Mouse (Mus musculus): ENCODE measurements around the gene Abi2. TPM values are rescaled to one million over a fixed set of nuclear protein-coding genes. Genes with fewer than 3 reads are reported as not detected.
"Not testable (repeated sequence)": the region's sequence is repeated elsewhere in the genome, so short reads cannot be mapped to it uniquely, and the experiment has no call there.

The Abi2 gene
- polyA plus RNA-seq, 1 experiment from 2014 or later = 50.6 TPM

DNA sequence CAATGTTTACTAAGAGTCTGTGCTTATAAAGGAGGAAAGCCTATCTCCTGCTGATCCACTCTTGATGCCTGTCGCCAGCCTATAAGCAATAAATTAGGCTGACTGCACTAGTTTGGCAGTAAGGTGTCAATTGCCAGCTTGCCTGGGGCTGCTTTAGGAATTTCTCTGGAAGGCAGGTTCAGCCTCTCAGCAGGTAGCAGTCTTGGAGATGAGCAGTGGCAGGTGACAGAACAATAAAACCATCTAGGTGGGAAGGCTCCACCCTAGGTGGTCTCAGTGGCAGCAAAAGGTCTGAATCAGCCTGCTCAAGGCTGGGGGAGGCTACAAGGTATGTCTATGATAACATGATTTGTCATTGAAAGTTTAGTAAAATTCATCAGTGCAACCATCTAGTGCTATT is 23.1 kb downstream of the Abi2 start:
- 13% methylated on average over 1 of the region's 1 CpGs for WGBS
- peaks cover 5% of the 10 kb centered on the region; the same call in 1 of the 2 replicates for H3K4me1 ChIP-seq

GRCm38 (mm10) chr1:60441438-60441837 is 32.0 kb downstream of the Abi2 start:
- H3K4me3 ChIP-seq; DNase-seq (ENCODE audit: extremely low spot score, low spot score); H3K27ac ChIP-seq; H3K9me3 ChIP-seq; H3K27me3 ChIP-seq (ENCODE audit: poor library complexity, severe bottlenecking); H3K4me1 ChIP-seq: not testable (repeated sequence)
- peaks cover 52% of the 10 kb centered on the region for H3K36me3 ChIP-seq (replicated peaks)
- WGBS = 81% methylated on average over 5 of the region's 5 CpGs

More for the DNA sequence above, 23.1 kb downstream of the Abi2 start:
- Histone ChIP-seq H3K4me3 (no peak overlapping the region), H3K27ac (no peak overlapping the region), H3K9me3 (no peaks in the 10 kb centered on the region; the same call in 1 of the 2 replicates), H3K27me3 (ENCODE audit: poor library complexity, severe bottlenecking) (no peaks in the 10 kb centered on the region), H3K36me3 (replicated peaks) (peaks cover 24% of the 10 kb centered on the region)
- no peak for DNase-seq (ENCODE audit: extremely low spot score, low spot score)

GRCm38 (mm10) chr1:60447067-60447466 is 37.6 kb downstream of the Abi2 start:
- no peak overlapping the region for H3K4me3 ChIP-seq
- no peaks in the 10 kb centered on the region for H3K9me3 ChIP-seq
- WGBS = 90% methylated on average over 12 of the region's 12 CpGs
- no peak overlapping the region for H3K27ac ChIP-seq
- peaks cover 48% of the 10 kb centered on the region for H3K36me3 ChIP-seq (replicated peaks)
- no peaks in the 10 kb centered on the region for H3K27me3 ChIP-seq (ENCODE audit: poor library complexity, severe bottlenecking)
- no peaks in the 10 kb centered on the region for H3K4me1 ChIP-seq
- DNase-seq (ENCODE audit: extremely low spot score, low spot score) = no peak

DNA sequence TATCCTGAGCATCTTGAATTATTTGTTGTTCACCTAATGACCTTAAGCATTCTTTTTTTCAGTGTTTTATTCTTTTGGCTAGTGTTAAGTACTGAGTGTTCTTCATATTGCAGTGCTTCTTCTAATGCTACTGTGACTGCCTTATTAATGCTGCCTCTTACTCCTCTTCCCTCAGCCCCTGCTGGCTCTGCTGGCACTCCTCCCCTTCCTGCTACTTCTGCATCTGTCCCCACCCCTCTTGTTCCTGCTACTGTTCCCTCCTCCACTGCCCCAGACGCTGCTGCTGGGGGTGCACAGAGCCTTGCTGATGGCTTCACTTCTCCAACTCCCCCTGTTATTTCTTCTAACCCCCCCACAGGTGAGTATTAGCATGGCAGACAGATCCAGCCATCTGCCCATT is 40.5 kb downstream of the Abi2 start:
- no peak overlapping the region for H3K4me3 ChIP-seq
- H3K27ac ChIP-seq = no peak overlapping the region
- 57% methylated on average over 1 of the region's 1 CpGs for WGBS
- no peaks in the 10 kb centered on the region for H3K9me3 ChIP-seq
- no peak for DNase-seq (ENCODE audit: extremely low spot score, low spot score)
- no peaks in the 10 kb centered on the region for H3K4me1 ChIP-seq
- peaks cover 68% of the 10 kb centered on the region for H3K36me3 ChIP-seq (replicated peaks)
- H3K27me3 ChIP-seq (ENCODE audit: poor library complexity, severe bottlenecking) = no peaks in the 10 kb centered on the region

- H3K9me3 ChIP-seq = no peaks in the 10 kb centered on the region
- no peak overlapping the region for H3K4me3 ChIP-seq
- H3K36me3 ChIP-seq (replicated peaks) = peaks cover 65% of the 10 kb centered on the region
- DNase-seq (ENCODE audit: extremely low spot score, low spot score) = no peak
- H3K27ac ChIP-seq = no peak overlapping the region
- H3K27me3 ChIP-seq (ENCODE audit: poor library complexity, severe bottlenecking) = no peaks in the 10 kb centered on the region
- WGBS = 91% methylated on average over 1 of the region's 1 CpGs
- no peaks in the 10 kb centered on the region for H3K4me1 ChIP-seq
Measured at GRCm38 (mm10) chr1:60460623-60461022, 51.2 kb downstream of the Abi2 start.

- Histone ChIP-seq H3K4me3 (no peak overlapping the region), H3K9me3 (no peaks in the 10 kb centered on the region), H3K36me3 (replicated peaks) (peaks cover 63% of the 10 kb centered on the region), H3K4me1 (no peaks in the 10 kb centered on the region), H3K27ac (no peak overlapping the region), H3K27me3 (ENCODE audit: poor library complexity, severe bottlenecking) (no peaks in the 10 kb centered on the region)
- WGBS = 87% methylated on average over 2 of the region's 2 CpGs
- DNase-seq (ENCODE audit: extremely low spot score, low spot score) = no peak
Measured at GRCm38 (mm10) chr1:60469491-60469890, 60.1 kb downstream of the Abi2 start.

GRCm38 (mm10) chr1:60470541-60470940 is 61.1 kb downstream of the Abi2 start:
- Histone ChIP-seq H3K27me3 (ENCODE audit: poor library complexity, severe bottlenecking) (no peaks in the 10 kb centered on the region), H3K4me3 (no peak overlapping the region), H3K27ac (no peak overlapping the region), H3K4me1 (no peaks in the 10 kb centered on the region), H3K36me3 (replicated peaks) (peaks cover 57% of the 10 kb centered on the region), H3K9me3 (no peaks in the 10 kb centered on the region)
- DNase-seq (ENCODE audit: extremely low spot score, low spot score) = no peak
- 93% methylated on average over 7 of the region's 7 CpGs for WGBS

DNA sequence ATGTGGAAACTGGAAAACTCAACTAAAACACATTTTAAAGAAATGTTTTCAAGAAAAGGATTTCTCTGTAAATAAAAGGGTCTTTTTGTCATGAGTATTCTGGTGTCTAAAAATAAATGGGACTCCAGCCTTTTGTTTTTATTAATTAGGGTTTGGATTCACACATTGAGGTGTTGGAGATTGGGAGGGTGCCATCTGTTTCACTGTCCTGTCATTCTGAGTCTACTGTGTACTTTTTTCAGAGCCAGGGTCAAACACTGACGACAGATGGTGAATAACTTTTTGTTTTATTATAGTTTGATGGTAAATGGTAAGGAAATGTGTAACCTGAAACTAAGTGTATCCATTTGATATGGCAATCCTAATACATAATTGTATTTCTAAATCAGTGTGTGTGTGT is 72.1 kb downstream of the Abi2 start:
- Histone ChIP-seq H3K9me3 (no peaks in the 10 kb centered on the region), H3K36me3 (replicated peaks) (peaks cover 48% of the 10 kb centered on the region), H3K27me3 (ENCODE audit: poor library complexity, severe bottlenecking) (no peaks in the 10 kb centered on the region), H3K4me3 (no peak overlapping the region), H3K27ac (no peak overlapping the region), H3K4me1 (no peaks in the 10 kb centered on the region)
- DNase-seq (ENCODE audit: extremely low spot score, low spot score) = no peak
- WGBS = 73% methylated on average over 1 of the region's 1 CpGs

DNA sequence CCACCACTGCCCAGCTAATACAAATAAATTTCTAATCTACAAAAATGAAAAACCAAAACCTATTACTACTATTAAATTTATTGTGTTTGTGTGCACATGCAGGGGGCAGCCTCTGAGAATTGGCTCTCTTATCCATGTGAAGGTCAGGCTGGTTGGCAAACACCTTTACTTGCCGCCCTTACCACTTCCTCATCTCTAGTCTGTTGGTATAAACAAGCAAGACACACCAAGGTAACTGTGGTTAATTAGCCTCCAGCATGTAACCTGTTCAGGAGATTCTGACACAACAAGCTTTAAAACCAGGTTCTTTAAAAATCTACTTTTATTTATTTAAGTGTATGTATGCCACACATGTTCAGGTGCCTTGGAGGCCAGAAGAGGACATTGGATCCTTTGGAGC is 73.5 kb downstream of the Abi2 start:
- WGBS = 96% methylated on average over 1 of the region's 1 CpGs
- no peaks in the 10 kb centered on the region for H3K4me1 ChIP-seq
- H3K36me3 ChIP-seq (replicated peaks) = peaks cover 48% of the 10 kb centered on the region

DNA sequence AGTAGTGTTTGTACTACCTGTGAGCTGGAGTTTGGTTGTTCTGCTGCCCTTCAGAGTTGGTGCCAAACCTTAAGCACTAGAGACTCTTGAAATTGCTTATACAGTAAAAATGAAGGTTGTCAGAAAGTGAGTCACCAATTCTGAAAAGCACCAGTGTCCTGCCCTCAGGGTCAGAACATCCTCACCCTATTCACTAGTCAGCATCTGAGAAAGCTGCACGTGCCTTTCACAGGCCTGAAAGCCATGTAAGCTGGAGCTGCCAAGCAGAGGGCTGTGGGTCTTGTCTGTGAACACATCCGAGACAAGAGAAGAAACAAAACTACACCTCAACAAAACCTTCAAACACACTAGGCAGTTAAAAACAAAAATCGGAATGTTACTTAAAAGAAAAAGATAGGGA is 76.2 kb downstream of the Abi2 start:
- WGBS = 79% methylated on average over 3 of the region's 3 CpGs
- Histone ChIP-seq H3K4me3 (no peak overlapping the region), H3K27me3 (ENCODE audit: poor library complexity, severe bottlenecking) (no peaks in the 10 kb centered on the region), H3K36me3 (replicated peaks) (peaks cover 54% of the 10 kb centered on the region), H3K4me1 (no peaks in the 10 kb centered on the region), H3K9me3 (no peaks in the 10 kb centered on the region), H3K27ac (no peak overlapping the region)
- DNase-seq (ENCODE audit: extremely low spot score, low spot score) = no peak

More for the DNA sequence above, 73.5 kb downstream of the Abi2 start:
- no peaks in the 10 kb centered on the region for H3K27me3 ChIP-seq (ENCODE audit: poor library complexity, severe bottlenecking)
- H3K27ac ChIP-seq = no peak overlapping the region
- no peak for DNase-seq (ENCODE audit: extremely low spot score, low spot score)
- H3K4me3 ChIP-seq = no peak overlapping the region
- no peaks in the 10 kb centered on the region for H3K9me3 ChIP-seq

DNA sequence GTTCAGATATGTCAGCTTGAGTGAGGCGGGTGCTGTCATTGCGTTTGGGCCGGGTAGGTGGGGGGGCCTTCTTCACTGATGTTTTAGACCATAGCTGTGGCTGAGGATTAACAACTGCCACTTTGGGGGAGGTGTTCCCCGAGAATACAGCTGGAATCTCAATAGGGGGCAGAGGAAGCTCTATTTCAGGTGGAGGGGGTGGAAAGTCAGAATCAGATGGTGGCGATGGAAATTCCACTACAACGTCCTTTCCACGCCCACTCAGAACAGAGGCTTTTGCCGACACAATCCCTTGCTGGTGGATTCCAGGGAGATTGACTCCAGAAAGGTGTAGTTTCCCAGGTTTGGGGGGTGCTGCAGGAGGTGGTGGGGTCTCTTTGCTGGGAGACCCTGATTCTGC is 79.2 kb downstream of the Abi2 start:
- no peaks in the 10 kb centered on the region for H3K9me3 ChIP-seq
- H3K4me3 ChIP-seq = no peak overlapping the region
- WGBS = 91% methylated on average over 8 of the region's 8 CpGs
- no peak for DNase-seq (ENCODE audit: extremely low spot score, low spot score)
- no peaks in the 10 kb centered on the region for H3K4me1 ChIP-seq
- H3K27me3 ChIP-seq (ENCODE audit: poor library complexity, severe bottlenecking) = no peaks in the 10 kb centered on the region
- peaks cover 71% of the 10 kb centered on the region for H3K36me3 ChIP-seq (replicated peaks)
- H3K27ac ChIP-seq = no peak overlapping the region

DNA sequence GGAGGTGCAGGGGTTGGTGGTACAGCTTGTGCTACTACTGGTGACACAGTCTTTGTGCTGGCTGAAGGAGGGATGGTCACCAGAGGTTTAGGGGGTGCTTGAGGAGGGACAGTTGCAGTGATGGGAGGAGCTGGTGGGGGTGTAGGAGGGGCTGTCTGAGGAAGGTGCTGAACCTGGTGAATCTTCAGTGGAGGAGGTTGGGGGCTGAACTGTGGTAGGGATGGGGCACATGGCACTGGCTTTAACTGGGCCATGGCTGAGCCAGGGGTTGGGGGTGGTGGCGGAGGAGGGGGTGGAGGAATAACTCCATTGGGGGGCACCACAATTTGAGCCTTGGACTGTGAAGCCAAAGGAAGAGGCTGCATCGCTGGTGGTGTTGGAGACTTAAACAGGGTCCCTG is 80.2 kb downstream of the Abi2 start:
- H3K27me3 ChIP-seq (ENCODE audit: poor library complexity, severe bottlenecking) = no peaks in the 10 kb centered on the region
- WGBS = 100% methylated on average over 2 of the region's 2 CpGs
- no peaks in the 10 kb centered on the region for H3K4me1 ChIP-seq
- H3K4me3 ChIP-seq = no peak overlapping the region
- no peaks in the 10 kb centered on the region for H3K9me3 ChIP-seq
- H3K27ac ChIP-seq = no peak overlapping the region
- peaks cover 78% of the 10 kb centered on the region for H3K36me3 ChIP-seq (replicated peaks)
- no peak for DNase-seq (ENCODE audit: extremely low spot score, low spot score)

DNA sequence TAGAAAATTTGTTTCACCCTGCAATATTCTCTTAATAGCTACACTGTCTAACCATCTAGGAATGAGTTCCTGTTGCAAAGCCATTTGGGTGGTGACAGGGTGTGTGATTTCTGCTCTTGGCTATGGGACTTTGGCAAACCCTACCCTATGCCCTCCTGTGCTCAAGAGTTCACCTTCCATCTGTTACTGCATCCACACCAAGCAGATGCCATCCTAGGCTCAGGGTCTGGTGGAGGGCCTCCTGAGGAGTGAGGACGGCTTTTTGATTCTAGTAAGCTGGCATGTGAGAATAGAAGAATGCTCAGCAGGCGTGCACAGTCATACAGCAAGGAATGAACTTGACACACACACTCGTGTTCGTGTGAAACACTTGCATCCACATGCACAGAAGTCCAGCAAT is 81.1 kb downstream of the Abi2 start:
- Histone ChIP-seq H3K9me3 (no peaks in the 10 kb centered on the region), H3K27ac (no peak overlapping the region), H3K36me3 (replicated peaks) (peaks cover 86% of the 10 kb centered on the region), H3K4me1 (no peaks in the 10 kb centered on the region), H3K27me3 (ENCODE audit: poor library complexity, severe bottlenecking) (no peaks in the 10 kb centered on the region), H3K4me3 (no peak overlapping the region)
- DNase-seq (ENCODE audit: extremely low spot score, low spot score) = no peak
- WGBS = 82% methylated on average over 4 of the region's 4 CpGs

GRCm38 (mm10) chr1:60492404-60492803 is 83.0 kb downstream of the Abi2 start:
- no peaks in the 10 kb centered on the region for H3K4me1 ChIP-seq
- no peaks in the 10 kb centered on the region for H3K27me3 ChIP-seq (ENCODE audit: poor library complexity, severe bottlenecking)
- H3K36me3 ChIP-seq (replicated peaks) = peaks cover 93% of the 10 kb centered on the region
- whole genome bisulfite sequencing = 85% methylated on average over 5 of the region's 5 CpGs
- H3K4me3 ChIP-seq = no peak overlapping the region
- H3K9me3 ChIP-seq = no peaks in the 10 kb centered on the region
- H3K27ac ChIP-seq = no peak overlapping the region
- no peak for DNase-seq (ENCODE audit: extremely low spot score, low spot score)
